Mouse (Mus musculus): Measurements from ENCODE around the gene Top3a.

The Top3a gene

DNA sequence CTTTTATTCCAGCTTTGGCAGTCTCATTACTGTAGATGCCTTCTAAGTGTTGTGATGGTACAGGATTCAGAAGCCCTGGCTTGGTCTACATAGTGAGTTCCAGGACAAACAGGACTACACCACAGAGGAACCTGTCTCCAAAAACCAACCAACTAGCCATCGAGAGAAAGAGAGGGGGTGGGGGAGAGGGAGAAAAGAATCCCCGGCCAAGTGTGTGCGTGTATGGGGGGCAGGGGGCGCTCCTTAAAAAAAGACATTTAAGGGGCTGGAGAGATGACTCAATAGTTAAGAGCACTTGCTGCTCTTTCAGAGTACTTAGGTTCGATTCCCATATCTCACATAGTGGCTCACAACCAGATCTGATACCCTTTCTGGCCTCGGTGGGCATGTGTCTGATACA lies 1.6 kb downstream of the Top3a start:
- no peak for DNase-seq (ENCODE audit: low read depth, low spot score)

- no peak for DNase-seq (ENCODE audit: low read depth, low spot score)
Measured at GRCm38 (mm10) chr11:60774841-60775240, 2.3 kb downstream of the Top3a start.

- no peak for DNase-seq (ENCODE audit: low read depth, low spot score)
Measured at GRCm38 (mm10) chr11:60774158-60774689, 2.9 kb downstream of the Top3a start.

GRCm38 (mm10) chr11:60772161-60772560 lies 5.0 kb downstream of the Top3a start:
- no peak for DNase-seq (ENCODE audit: low read depth, low spot score)

DNA sequence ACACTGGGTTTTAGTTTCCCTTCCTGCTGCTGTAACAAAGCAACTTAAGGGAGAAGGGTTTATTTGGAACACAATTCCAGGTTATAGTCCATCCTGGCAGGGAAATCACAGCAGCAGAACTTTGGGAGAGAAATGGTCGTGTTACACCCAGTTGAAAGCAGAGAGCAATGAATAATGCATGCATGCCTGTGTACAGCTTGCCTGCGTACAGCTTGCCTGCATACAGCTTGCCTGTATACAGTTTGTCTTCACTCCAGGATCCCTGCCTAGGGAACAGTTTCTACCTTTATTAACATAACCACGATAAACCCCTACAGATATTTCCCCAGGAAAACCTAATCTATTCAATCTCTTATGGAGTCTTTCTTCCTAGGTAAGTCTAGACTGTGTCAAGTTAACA lies 6.4 kb downstream of the Top3a start:
- peak; percentile 38 for DNase-seq (ENCODE audit: low read depth, low spot score)

GRCm38 (mm10) chr11:60769322-60769721 lies 7.8 kb downstream of the Top3a start:
- no peak for DNase-seq (ENCODE audit: low read depth, low spot score)

DNA sequence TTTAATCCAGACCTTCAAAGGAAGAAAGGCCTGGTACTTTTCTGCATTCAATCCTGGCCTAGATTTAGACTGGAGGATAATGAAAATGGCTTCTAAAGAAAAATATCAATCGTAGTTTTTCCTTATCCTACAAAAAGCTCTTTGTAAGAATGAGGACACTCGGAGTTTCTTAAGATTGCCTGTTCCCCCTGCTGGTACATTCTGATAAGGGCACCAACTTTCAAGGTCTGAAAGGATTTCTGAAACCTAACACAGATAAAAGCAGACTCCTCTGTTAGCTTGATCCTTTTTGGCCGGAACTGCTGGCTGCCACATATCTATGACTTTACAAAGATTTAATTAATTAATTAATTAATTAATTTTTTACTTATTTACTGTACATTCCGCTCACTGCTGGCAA lies 10.2 kb downstream of the Top3a start:
- DNase-seq (ENCODE audit: low read depth, low spot score) = no peak

DNA sequence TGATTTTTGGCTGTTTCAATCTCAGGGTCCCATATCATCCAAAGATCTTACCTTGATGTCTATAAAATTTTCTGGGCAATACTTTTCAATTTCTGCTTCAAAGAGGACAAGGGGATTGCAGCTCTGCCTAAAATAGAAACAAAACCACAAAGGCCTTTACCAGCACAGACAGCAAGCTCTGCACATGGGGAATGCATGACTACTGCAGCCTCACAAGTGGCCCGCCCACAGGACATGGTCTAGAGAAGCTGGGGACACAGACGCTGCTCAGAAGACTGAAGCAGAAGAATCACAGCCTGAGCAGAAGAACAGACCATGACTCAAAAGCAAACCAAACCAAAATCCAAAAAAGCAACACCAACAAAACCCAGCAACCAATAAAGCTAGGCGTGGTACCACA lies 15.5 kb downstream of the Top3a start:
- DNase-seq (ENCODE audit: low read depth, low spot score) = no peak

DNA sequence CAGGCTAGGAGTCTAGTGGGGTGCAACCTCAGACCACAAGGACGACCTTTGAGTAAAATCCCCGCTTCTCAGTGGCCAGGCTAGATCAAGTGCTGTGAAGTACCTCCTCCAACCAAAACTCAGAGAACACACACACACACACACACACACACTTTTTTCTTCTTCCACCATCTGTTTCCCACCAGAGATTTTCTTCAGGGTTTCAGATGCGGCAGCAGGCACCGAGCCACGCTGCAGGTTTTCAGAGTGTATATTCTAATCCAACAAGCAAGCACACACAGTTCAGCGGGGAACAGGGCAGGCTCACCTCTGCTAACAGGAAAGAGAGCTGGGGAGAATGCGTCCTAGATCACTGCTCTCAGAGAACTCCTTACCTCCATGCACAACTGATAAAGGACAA lies 21.6 kb downstream of the Top3a start:
- DNase-seq (ENCODE audit: low read depth, low spot score) = no peak

- DNase-seq (ENCODE audit: low read depth, low spot score) = peak; percentile 94
Measured at GRCm38 (mm10) chr11:60740321-60740720, 36.8 kb downstream of the Top3a start.

DNA sequence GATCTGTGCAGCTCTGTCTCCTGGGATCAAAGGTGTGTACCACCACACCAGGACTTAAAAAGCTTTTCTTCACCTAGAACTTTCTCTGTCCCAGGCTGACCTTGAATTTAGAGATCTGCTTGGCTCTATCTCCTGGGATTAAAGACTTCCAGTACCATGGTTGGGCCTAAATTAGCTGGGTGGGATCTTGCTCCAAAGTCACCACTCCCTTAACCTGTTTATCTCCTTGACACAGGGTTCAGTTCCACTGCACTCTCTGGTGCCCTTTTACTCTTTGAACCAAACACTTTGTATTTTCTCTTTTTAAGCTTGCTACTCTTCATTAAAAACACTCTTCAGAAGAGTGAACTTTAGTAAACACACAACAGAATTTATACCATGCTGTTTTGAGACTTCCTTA lies 39.7 kb downstream of the Top3a start:
- no peak for DNase-seq (ENCODE audit: low read depth, low spot score)

DNA sequence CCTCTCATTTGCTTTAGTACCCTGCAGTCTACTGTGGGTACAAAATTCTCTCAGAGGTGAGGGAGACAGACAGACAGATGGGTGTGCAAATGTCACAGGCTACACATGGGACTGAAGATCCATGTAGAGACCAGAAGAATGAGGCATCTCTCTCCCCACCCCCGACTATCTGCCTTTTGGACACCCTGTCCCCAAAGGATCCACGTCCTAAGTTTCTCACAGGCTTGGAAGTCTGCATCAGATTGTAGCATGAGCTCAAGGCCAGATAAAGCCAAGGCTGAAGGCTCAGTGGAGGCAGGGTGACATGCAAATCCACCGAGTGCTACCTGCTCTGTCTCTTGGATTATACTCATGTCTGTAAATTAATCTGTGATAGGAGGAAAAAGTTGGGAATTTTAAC lies 40.7 kb downstream of the Top3a start:
- no peak for DNase-seq (ENCODE audit: low read depth, low spot score)

DNA sequence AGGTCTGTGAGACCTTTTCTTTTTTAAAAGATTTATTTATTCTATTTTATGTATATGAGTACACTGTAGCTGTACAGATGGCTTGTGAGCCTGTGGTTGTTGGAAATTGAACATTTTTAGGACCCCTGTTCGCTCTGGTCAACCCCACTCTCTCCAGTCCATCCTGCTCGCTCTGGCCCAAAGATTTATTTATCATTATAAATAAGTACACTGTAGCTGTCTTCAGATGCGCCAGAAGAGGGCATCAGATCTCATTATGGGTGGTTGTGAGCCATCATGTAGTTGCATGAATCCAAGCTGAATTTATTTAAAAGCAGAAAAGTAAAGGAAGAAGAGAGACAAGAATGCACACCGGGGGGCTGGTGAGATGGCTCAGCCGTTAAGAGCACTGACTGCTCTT lies 42.0 kb downstream of the Top3a start:
- no peak for DNase-seq (ENCODE audit: low read depth, low spot score)

- DNase-seq (ENCODE audit: low read depth, low spot score) = no peak
Measured at GRCm38 (mm10) chr11:60734206-60734605, 43.0 kb downstream of the Top3a start.

DNA sequence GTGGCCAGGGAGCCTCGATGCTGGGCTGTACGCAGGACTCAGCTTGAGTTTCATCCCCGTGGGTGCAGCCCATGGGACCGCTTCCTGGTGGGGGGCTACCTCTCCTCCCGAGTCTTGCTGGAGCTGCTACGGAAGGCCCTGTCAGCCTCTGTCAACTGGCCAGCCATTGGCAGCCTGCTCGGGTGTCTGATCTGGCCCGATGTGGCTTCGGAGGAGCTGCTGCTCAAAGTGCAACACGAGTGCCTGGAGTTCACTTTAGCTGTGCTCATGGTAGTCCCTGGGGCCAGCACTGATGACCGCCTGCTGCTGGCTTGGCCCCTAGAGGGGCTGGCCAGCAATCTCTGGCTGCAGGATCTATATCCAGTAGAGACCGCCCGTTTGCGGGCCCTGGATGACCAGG lies 45.9 kb downstream of the Top3a start:
- no peak for DNase-seq (ENCODE audit: low read depth, low spot score)

DNA sequence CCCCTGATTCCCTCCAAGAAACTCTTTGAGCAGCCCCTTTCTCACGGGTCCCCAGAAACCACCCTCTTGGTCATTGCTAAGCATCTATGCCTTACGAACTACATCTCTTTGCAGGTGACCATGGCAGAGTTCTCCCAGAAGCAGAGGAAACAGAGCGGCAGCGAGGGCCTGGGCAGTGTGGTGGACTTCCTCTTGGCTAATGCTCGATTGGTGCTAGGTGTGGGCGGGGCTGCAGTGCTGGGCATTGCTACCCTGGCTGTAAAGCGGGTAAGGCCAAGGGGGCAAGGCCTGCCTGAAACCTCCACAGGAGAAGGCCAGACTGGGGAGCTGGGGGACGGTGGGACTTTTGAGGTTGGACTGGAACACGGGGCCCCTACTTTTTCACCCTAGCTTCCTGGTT lies 47.0 kb downstream of the Top3a start:
- DNase-seq (ENCODE audit: low read depth, low spot score) = no peak

- DNase-seq (ENCODE audit: low read depth, low spot score) = no peak
Measured at GRCm38 (mm10) chr11:60729217-60729641, 47.9 kb downstream of the Top3a start.

- peak; percentile 96 for DNase-seq (ENCODE audit: low read depth, low spot score)
Measured at GRCm38 (mm10) chr11:60728260-60728761, 48.9 kb downstream of the Top3a start, which contains the start of gene Mief2. TSS of gene Mief2 (plus strand) at chr11:60728398.

GRCm38 (mm10) chr11:60727392-60728140 lies 49.6 kb downstream of the Top3a start:
- DNase-seq (ENCODE audit: low read depth, low spot score) = no peak

DNA sequence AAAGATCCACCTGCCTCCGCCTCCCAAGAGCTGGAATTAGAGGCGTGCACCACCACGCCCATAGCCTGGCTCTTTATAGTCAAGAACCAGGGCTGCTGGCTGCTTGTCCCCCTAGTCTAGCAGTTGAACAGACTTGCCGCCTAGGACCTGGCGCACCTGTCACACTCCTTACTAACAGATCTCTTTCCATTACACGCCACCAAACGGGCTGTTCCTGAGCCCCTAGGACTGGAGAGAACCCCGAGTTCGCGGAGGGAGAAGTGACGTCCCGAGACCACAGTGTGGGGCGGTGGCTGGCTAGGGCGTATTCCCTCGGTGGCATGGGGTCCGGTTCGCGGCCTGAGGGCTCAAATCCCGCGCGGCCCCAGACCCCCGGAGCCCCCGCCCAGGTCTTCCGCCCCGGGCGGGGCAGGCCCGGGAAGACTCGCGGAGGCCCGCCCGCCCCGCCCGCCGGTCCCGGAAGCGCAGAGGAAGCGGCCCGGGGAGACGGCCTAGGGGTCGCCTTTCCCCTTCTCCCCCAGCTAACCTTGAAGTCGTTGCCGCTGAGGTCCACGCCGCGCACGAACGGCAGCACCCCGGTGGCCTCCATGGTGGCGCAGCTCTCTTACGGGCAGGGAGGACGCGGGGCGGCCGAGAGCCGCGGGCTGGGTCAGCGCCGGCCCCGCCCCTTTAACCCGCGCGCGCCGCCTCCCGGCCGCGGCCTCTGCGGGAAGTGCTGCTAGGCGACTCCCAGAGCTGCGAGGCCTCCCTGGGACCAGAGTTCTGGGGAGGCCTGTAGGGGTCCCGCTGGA lies 50.4 kb downstream of the Top3a start, which contains the start of gene Flii:
Gene Flii, minus strand, starts transcription at position 663 of the 791 bp plus-strand sequence.
- peak; percentile 83 for DNase-seq (ENCODE audit: low read depth, low spot score)

DNA sequence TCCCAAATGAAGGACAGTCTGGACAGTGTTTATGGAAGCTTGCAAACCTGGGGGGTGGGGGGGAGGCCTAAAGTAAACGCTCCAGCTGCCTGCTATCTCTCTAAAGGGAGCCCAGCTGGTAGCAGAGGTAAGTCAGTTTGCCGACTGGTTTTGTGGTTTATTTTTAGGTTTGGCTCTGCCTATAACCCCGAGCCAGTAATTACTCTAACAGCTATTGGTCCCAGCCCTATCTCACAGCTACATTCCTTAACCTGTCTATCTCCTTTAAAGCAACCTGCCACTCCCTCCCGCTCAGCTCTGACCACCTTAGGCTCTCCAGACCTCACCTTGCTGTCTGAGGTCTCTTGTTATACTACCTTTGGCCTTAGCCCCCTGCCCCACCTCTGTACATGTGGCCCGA lies 57.9 kb downstream of the Top3a start:
- no peak for DNase-seq (ENCODE audit: low read depth, low spot score)

DNA sequence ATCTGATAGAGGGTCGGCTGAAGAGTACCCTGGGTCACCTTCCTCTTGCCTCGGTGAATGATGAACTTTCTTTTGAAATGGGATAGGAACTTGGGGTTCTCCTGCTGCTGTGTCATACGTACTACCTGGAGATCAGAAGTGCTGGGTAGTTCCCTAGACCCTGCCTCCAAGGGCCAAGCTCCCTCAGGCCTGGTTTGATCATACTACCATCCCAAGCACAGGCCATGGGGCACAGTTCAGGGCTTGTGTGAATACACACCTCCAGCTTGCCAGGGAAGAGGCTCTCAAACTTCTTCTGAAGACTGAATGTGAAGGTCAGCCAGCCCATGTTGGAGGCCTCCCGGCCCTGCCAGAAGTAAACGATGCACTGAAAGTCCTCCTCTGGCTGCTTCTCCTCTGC lies 61.3 kb downstream of the Top3a start:
- no peak for DNase-seq (ENCODE audit: low read depth, low spot score)
